Mouse (Mus musculus) myocyte (in vitro differentiated cells): ENCODE measurements around the gene Zfp3. TPM values are rescaled to one million over a fixed set of nuclear protein-coding genes. Genes with fewer than 3 reads are reported as not detected.

Experiments
- H3K27me3 ChIP-seq: one replicate; pipeline ENCODE4 v1.6.1; 2011; ENCODE audit not compliant: control insufficient read depth, insufficient read depth, insufficient read length
- H3K36me3 ChIP-seq: one replicate; pipeline ENCODE4 v1.6.1; 2011; ENCODE audit not compliant: control insufficient read depth, insufficient read depth
- H3K4me2 ChIP-seq: one replicate; pipeline ENCODE4 v1.6.1; 2011; ENCODE audit warnings: low read depth, control low read depth
- H3K4me3 ChIP-seq: one replicate; pipeline ENCODE4 v1.5.1; 2011; ENCODE audit warnings: mild to moderate bottlenecking, control low read depth, moderate library complexity
- H3K79me2 ChIP-seq: one replicate; pipeline ENCODE4 v1.6.1; 2011; ENCODE audit not compliant: control insufficient read depth, insufficient read depth
- H3ac ChIP-seq: one replicate; pipeline ENCODE4 v1.6.1; 2011; ENCODE audit not compliant: control insufficient read depth, insufficient read length
- CEBPB ChIP-seq: IDR thresholded peaks from 2 replicates; pipeline ENCODE4 v1.6.1; 2011; ENCODE audit warnings: mild to moderate bottlenecking, moderate library complexity; ENCODE audit not compliant: poor library complexity, insufficient read depth, severe bottlenecking
- E2F4 ChIP-seq: IDR thresholded peaks from one replicate; pipeline ENCODE4 v1.6.1; 2011; ENCODE audit warnings: mild to moderate bottlenecking, control low read depth, moderate library complexity; ENCODE audit not compliant: insufficient read depth
- MAX ChIP-seq: IDR thresholded peaks from one replicate; pipeline ENCODE4 v1.6.1; 2011; ENCODE audit warnings: low read depth, mild to moderate bottlenecking, control low read depth
- MYOD1 ChIP-seq, 3 experiments: IDR thresholded peaks; one replicate each; pipeline ENCODE4 v1.6.1; 2011; ENCODE audit warnings: control low read depth in 2 of 3, low read depth in 2 of 3, mild to moderate bottlenecking in 2 of 3, moderate library complexity in 1 of 3; ENCODE audit not compliant: insufficient read length in 2 of 3, control insufficient read depth in 1 of 3
- MYOG ChIP-seq, 3 experiments: IDR thresholded peaks; one replicate each; pipeline ENCODE4 v1.6.1; 2011; ENCODE audit warnings: control low read depth in 2 of 3, low read depth in 2 of 3, mild to moderate bottlenecking in 2 of 3; ENCODE audit not compliant: insufficient read length in 2 of 3, control insufficient read depth in 1 of 3, insufficient read depth in 1 of 3
- POLR2A ChIP-seq: IDR thresholded peaks from one replicate; pipeline ENCODE4 v1.6.1; 2011; ENCODE audit warnings: low read depth, mild to moderate bottlenecking, control low read depth, moderate library complexity; ENCODE audit not compliant: insufficient read length
- POLR2AphosphoS2 ChIP-seq: IDR thresholded peaks from one replicate; pipeline ENCODE4 v1.6.1; 2011; ENCODE audit warnings: low read depth, control low read depth; ENCODE audit not compliant: insufficient read length
- REST ChIP-seq: IDR thresholded peaks from one replicate; pipeline ENCODE4 v1.6.1; 2011; ENCODE audit warnings: mild to moderate bottlenecking, control low read depth, moderate library complexity; ENCODE audit not compliant: insufficient read depth, insufficient read length
- SRF ChIP-seq: IDR thresholded peaks from one replicate; pipeline ENCODE4 v1.6.1; 2011; ENCODE audit warnings: low read depth; ENCODE audit not compliant: control insufficient read depth, insufficient read length
- TCF12 ChIP-seq: IDR thresholded peaks from one replicate; pipeline ENCODE4 v1.6.1; 2011; ENCODE audit warnings: mild to moderate bottlenecking, control low read depth; ENCODE audit not compliant: poor library complexity, insufficient read depth, severe bottlenecking
- TCF3 ChIP-seq: IDR thresholded peaks from one replicate; pipeline ENCODE4 v1.6.1; 2011; ENCODE audit warnings: low read depth, control low read depth; ENCODE audit not compliant: insufficient read length
- USF1 ChIP-seq: IDR thresholded peaks from one replicate; pipeline ENCODE4 v1.6.1; 2011; ENCODE audit warnings: low read depth, mild to moderate bottlenecking, control low read depth, moderate library complexity
- polyA plus RNA-seq: library from polyadenylated mRNA; unstranded; fragments of >200 nt; fragmentation: generic; extraction: Trizol; gene quantifications from one replicate; pipeline ENCODE4 v1.2.1, GENCODE M21; 2012; ENCODE audit warnings: missing spikeins

The Zfp3 gene
- polyA plus RNA-seq, 1 experiment, result 2.7 TPM

GRCm38 (mm10) chr11:70721072-70721471, 42.9 kb upstream of the Zfp3 start:
- TF ChIP-seq MAX, result no peak
- no peak for TF ChIP-seq SRF
- TF ChIP-seq POLR2A, result no peak
- no peak for TF ChIP-seq CEBPB
- TF ChIP-seq MYOG (IDR thresholded peaks at IDR 0.05; ENCODE audit: control insufficient read depth in 1 of 3, insufficient read depth in 1 of 3, insufficient read length in 2 of 3, low read depth in 2 of 3), result no peak
- no peak for TF ChIP-seq POLR2AphosphoS2
- no peak for TF ChIP-seq E2F4
- no peak for TF ChIP-seq REST
- TF ChIP-seq MYOD1 (IDR thresholded peaks at IDR 0.05; ENCODE audit: control insufficient read depth in 1 of 3, insufficient read length in 2 of 3, low read depth in 2 of 3), result no peak
- no peak for TF ChIP-seq TCF12

DNA sequence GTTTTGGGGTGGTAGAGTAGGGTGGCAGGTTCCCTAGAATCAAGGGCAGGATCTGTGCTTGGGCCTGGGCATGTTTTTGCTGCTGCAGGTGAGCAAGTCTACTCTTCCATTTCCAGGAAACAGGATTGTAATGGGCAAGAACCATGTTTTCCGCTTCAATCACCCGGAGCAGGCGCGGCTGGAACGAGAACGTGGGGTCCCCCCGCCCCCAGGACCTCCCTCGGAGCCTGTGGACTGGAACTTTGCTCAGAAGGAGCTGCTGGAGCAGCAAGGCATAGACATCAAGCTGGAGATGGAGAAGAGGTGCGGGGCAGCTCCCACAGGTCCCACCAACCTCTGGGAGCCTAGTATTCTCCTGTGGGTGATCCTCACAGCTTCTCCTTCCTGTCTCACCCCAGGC, 39.3 kb upstream of the Zfp3 start:
- TF ChIP-seq MYOG (IDR thresholded peaks at IDR 0.05; ENCODE audit: control insufficient read depth in 1 of 3, insufficient read depth in 1 of 3, insufficient read length in 2 of 3, low read depth in 2 of 3) (no peak), MYOD1 (IDR thresholded peaks at IDR 0.05; ENCODE audit: control insufficient read depth in 1 of 3, insufficient read length in 2 of 3, low read depth in 2 of 3) (no peak), USF1 (no peak), TCF3 (no peak), POLR2A (no peak), POLR2AphosphoS2 (no peak), CEBPB (no peak), TCF12 (no peak), SRF (no peak), E2F4 (no peak), REST (no peak), MAX (no peak)
- Histone ChIP-seq H3K27me3 (no peaks in the 10 kb centered on the region), H3K36me3 (peaks cover 44% of the 10 kb centered on the region), H3K4me2 (no peak overlapping the region), H3K4me3 (no peak overlapping the region), H3ac (no peak overlapping the region), H3K79me2 (no peaks in the 10 kb centered on the region)

More at GRCm38 (mm10) chr11:70721072-70721471, 42.9 kb upstream of the Zfp3 start:
- Histone ChIP-seq H3K27me3 (no peaks in the 10 kb centered on the region), H3K4me2 (no peak overlapping the region), H3ac (no peak overlapping the region), H3K4me3 (no peak overlapping the region), H3K79me2 (no peaks in the 10 kb centered on the region), H3K36me3 (peaks cover 65% of the 10 kb centered on the region)

GRCm38 (mm10) chr11:70726585-70726984, 37.4 kb upstream of the Zfp3 start:
- no peak for TF ChIP-seq TCF12
- no peak for TF ChIP-seq POLR2A
- no peak for TF ChIP-seq MYOD1 (IDR thresholded peaks at IDR 0.05; ENCODE audit: control insufficient read depth in 1 of 3, insufficient read length in 2 of 3, low read depth in 2 of 3)
- TF ChIP-seq POLR2AphosphoS2, result no peak
- TF ChIP-seq MAX, result no peak
- no peak for TF ChIP-seq MYOG (IDR thresholded peaks at IDR 0.05; ENCODE audit: control insufficient read depth in 1 of 3, insufficient read depth in 1 of 3, insufficient read length in 2 of 3, low read depth in 2 of 3)
- TF ChIP-seq SRF, result no peak
- TF ChIP-seq TCF3, result no peak
- no peak for TF ChIP-seq E2F4
- TF ChIP-seq USF1, result no peak
- TF ChIP-seq CEBPB, result no peak
- TF ChIP-seq REST, result no peak
- peaks cover 32% of the 10 kb centered on the region for H3K36me3 ChIP-seq
- H3K4me2 ChIP-seq, result no peak overlapping the region
- no peak overlapping the region for H3K4me3 ChIP-seq
- no peaks in the 10 kb centered on the region for H3K27me3 ChIP-seq
- no peak overlapping the region for H3ac ChIP-seq
- no peaks in the 10 kb centered on the region for H3K79me2 ChIP-seq

- Histone ChIP-seq H3K79me2 (no peaks in the 10 kb centered on the region), H3ac (no peak overlapping the region), H3K36me3 (peaks cover 24% of the 10 kb centered on the region), H3K4me3 (no peak overlapping the region), H3K4me2 (no peak overlapping the region), H3K27me3 (no peaks in the 10 kb centered on the region)
- TF ChIP-seq POLR2A, result no peak
Measured at GRCm38 (mm10) chr11:70727385-70727784, 36.6 kb upstream of the Zfp3 start.

DNA sequence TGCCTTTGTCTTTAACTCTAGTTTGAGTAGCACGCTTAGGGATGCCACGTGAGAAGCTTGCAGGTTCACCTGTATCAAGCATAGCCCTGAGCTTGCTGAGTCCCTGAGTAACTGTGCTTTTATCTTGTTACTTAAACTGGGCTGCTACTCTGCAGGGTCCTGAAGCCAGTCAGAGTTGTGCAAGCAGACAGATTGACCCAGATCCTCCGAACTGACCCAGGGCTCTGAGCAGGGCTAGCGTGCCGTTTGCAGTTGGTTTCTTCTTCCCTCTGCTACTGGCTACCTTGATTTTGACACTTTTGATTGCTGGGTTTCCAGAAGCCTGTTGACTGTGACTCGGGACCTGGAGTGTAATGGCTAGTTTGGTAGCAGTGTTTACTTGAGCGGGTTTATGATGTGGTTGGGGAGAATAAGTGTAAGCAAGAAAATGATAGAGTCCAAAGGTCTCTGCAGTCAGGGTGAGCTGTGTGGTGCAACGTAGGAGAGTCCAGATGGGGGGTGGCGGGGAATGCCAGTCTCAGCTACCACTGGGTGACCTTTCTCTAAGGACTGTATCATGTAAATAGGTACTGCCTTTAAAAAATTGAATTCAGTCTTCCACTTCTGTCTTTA, 33.5 kb upstream of the Zfp3 start:
- Histone ChIP-seq H3K36me3 (peaks cover 1% of the 10 kb centered on the region), H3K4me2 (no peak overlapping the region), H3K4me3 (no peak overlapping the region), H3K27me3 (no peaks in the 10 kb centered on the region), H3ac (no peak overlapping the region), H3K79me2 (no peaks in the 10 kb centered on the region)
- no peak for TF ChIP-seq POLR2AphosphoS2
- no peak for TF ChIP-seq MYOD1 (IDR thresholded peaks at IDR 0.05; ENCODE audit: control insufficient read depth in 1 of 3, insufficient read length in 2 of 3, low read depth in 2 of 3)
- TF ChIP-seq POLR2A, result no peak
- TF ChIP-seq USF1, result no peak
- no peak for TF ChIP-seq REST
- TF ChIP-seq E2F4, result no peak
- TF ChIP-seq MYOG (IDR thresholded peaks at IDR 0.05; ENCODE audit: control insufficient read depth in 1 of 3, insufficient read depth in 1 of 3, insufficient read length in 2 of 3, low read depth in 2 of 3), result no peak
- no peak for TF ChIP-seq SRF
- TF ChIP-seq CEBPB, result no peak
- no peak for TF ChIP-seq TCF12
- no peak for TF ChIP-seq MAX
- no peak for TF ChIP-seq TCF3
